In genomic region chr9:54848203-54848602, GRCm38 (mm10) we compare ENCODE assay signal across 27 mouse cellular contexts.
"Had no signal": no experiment of that assay in that cellular context is flagged by ENCODE, and none has a peak within 500 bp of the region (broad histone marks: within the 10 kb centered on the region; RNA-seq: fewer than 3 reads in every experiment).

No protein-coding gene starts in this region.

- H3K4me2 ChIP-seq: heart, embryonic 11.5 days; heart, embryonic 13.5 days; heart, embryonic 15.5 days; hindbrain, embryonic 12.5 days; hindbrain, embryonic 14.5 days; intestine, embryonic 15.5 days; limb, embryonic 13.5 days; limb, embryonic 15.5 days; liver, embryonic 11.5 days had no signal

- ATAC-seq: hindbrain, embryonic 16.5 days; inflammation-experienced regulatory T-cells, adult 6 months; intestine, embryonic 15.5 days; intestine, postnatal 0 days had no signal

- H3K27ac ChIP-seq: gastrocnemius, adult 2 months; heart, adult 2 months; heart, embryonic 13.5 days; heart, embryonic 15.5 days; hindbrain, embryonic 10.5 days; hindbrain, embryonic 12.5 days; hindbrain, embryonic 14.5 days; intestine, embryonic 15.5 days; layer of hippocampus, adult 2 months; limb, embryonic 13.5 days; limb, embryonic 15.5 days; liver, embryonic 14.5 days had no signal

- H3K9ac ChIP-seq: heart, embryonic 13.5 days; heart, embryonic 15.5 days; hindbrain, embryonic 12.5 days; hindbrain, embryonic 14.5 days; intestine, embryonic 15.5 days; limb, embryonic 13.5 days; limb, embryonic 15.5 days; liver, embryonic 14.5 days had no signal

- H3K27me3 ChIP-seq: heart, embryonic 15.5 days; hindbrain, embryonic 12.5 days; intestine, embryonic 15.5 days; limb, embryonic 13.5 days; limb, embryonic 15.5 days had no signal

- H3K4me3 ChIP-seq: gastrocnemius, adult 2 months; heart, adult 2 months; heart, embryonic 13.5 days; heart, embryonic 15.5 days; hindbrain, embryonic 10.5 days; hindbrain, embryonic 12.5 days; intestine, embryonic 15.5 days; layer of hippocampus, adult 2 months; limb, embryonic 13.5 days; limb, embryonic 15.5 days had no signal

- H3K36me3 ChIP-seq: heart, embryonic 13.5 days; heart, embryonic 15.5 days; hindbrain, embryonic 10.5 days; hindbrain, embryonic 12.5 days; intestine, embryonic 15.5 days; limb, embryonic 13.5 days; limb, embryonic 15.5 days had no signal

- H3K4me1 ChIP-seq: heart, embryonic 13.5 days; heart, embryonic 15.5 days; hindbrain, embryonic 10.5 days; hindbrain, embryonic 12.5 days; intestine, embryonic 15.5 days; limb, embryonic 15.5 days had no signal

- H3K9me3 ChIP-seq: heart, embryonic 13.5 days; heart, embryonic 15.5 days; hindbrain, embryonic 10.5 days; hindbrain, embryonic 12.5 days; intestine, embryonic 15.5 days; limb, embryonic 13.5 days; limb, embryonic 15.5 days had no signal

- DNase-seq: gastrocnemius, adult 2 months; gastrocnemius, postnatal 10 days; gastrocnemius, postnatal 25 days; heart, adult 2 months; heart, postnatal 4 days; kidney, adult 18-20 months; kidney, adult 8-10 months; kidney, postnatal 10 days; kidney, postnatal 25 days; kidney, postnatal 4 days; layer of hippocampus, postnatal 36 days; left cerebral cortex, postnatal 4 days had no signal
